Mouse (Mus musculus): ENCODE results near the gene Comt. TPM values are rescaled to one million over a fixed set of nuclear protein-coding genes. Genes with fewer than 3 reads are reported as not detected.

The Comt gene
- polyA plus RNA-seq, 1 experiment: 7.4 TPM

GRCm38 (mm10) chr16:18448104-18448503 is 21.5 kb upstream of the Comt start:
- TF ChIP-seq GATA1 (IDR thresholded peaks at IDR 0.05; ENCODE audit: low read length) (no peak), TAL1 (IDR thresholded peaks at IDR 0.05; ENCODE audit: low read length) (no peak)
- Histone ChIP-seq H3K9me3 (ENCODE audit: control insufficient read depth, low read length) (no peaks in the 10 kb centered on the region), H3K27me3 (ENCODE audit: control insufficient read depth) (no peaks in the 10 kb centered on the region), H3K4me1 (ENCODE audit: control insufficient read depth) (peaks cover 22% of the 10 kb centered on the region), H3K36me3 (ENCODE audit: control insufficient read depth) (peaks cover 100% of the 10 kb centered on the region), H3K4me3 (replicated peaks) (no peak overlapping the region)

GRCm38 (mm10) chr16:18447243-18447642 is 20.6 kb upstream of the Comt start:
- Histone ChIP-seq H3K36me3 (ENCODE audit: control insufficient read depth) (peaks cover 100% of the 10 kb centered on the region), H3K27me3 (ENCODE audit: control insufficient read depth) (no peaks in the 10 kb centered on the region), H3K4me3 (replicated peaks) (no peak overlapping the region), H3K4me1 (ENCODE audit: control insufficient read depth) (peaks cover 24% of the 10 kb centered on the region), H3K9me3 (ENCODE audit: control insufficient read depth, low read length) (no peaks in the 10 kb centered on the region)
- TF ChIP-seq TAL1 (IDR thresholded peaks at IDR 0.05; ENCODE audit: low read length) (no peak), GATA1 (IDR thresholded peaks at IDR 0.05; ENCODE audit: low read length) (no peak)

GRCm38 (mm10) chr16:18443385-18443841 is 16.8 kb upstream of the Comt start:
- no peaks in the 10 kb centered on the region for H3K9me3 ChIP-seq (ENCODE audit: control insufficient read depth, low read length)
- no peak overlapping the region for H3K4me3 ChIP-seq (replicated peaks)
- TF ChIP-seq TAL1 (IDR thresholded peaks at IDR 0.05; ENCODE audit: low read length) (no peak), GATA1 (IDR thresholded peaks at IDR 0.05; ENCODE audit: low read length) (no peak)
- no peaks in the 10 kb centered on the region for H3K27me3 ChIP-seq (ENCODE audit: control insufficient read depth)
- peaks cover 19% of the 10 kb centered on the region for H3K4me1 ChIP-seq (ENCODE audit: control insufficient read depth)
- H3K36me3 ChIP-seq (ENCODE audit: control insufficient read depth): peaks cover 97% of the 10 kb centered on the region

- no peak for TF ChIP-seq GATA1 (IDR thresholded peaks at IDR 0.05; ENCODE audit: low read length)
- TF ChIP-seq TAL1 (IDR thresholded peaks at IDR 0.05; ENCODE audit: low read length): no peak
- Histone ChIP-seq H3K27me3 (ENCODE audit: control insufficient read depth) (no peaks in the 10 kb centered on the region; the same call in 1 of the 2 replicates), H3K36me3 (ENCODE audit: control insufficient read depth) (peaks cover 96% of the 10 kb centered on the region), H3K9me3 (ENCODE audit: control insufficient read depth, low read length) (no peaks in the 10 kb centered on the region), H3K4me3 (replicated peaks) (no peak overlapping the region), H3K4me1 (ENCODE audit: control insufficient read depth) (peaks cover 46% of the 10 kb centered on the region)
These were observed 9.5 kb upstream of the Comt start for GRCm38 (mm10) chr16:18436128-18436527.

- H3K36me3 ChIP-seq (ENCODE audit: control insufficient read depth): peaks cover 98% of the 10 kb centered on the region
- no peaks in the 10 kb centered on the region for H3K9me3 ChIP-seq (ENCODE audit: control insufficient read depth, low read length)
- no peaks in the 10 kb centered on the region; the same call in 1 of the 2 replicates for H3K27me3 ChIP-seq (ENCODE audit: control insufficient read depth)
- no peak overlapping the region for H3K4me3 ChIP-seq (replicated peaks)
- H3K4me1 ChIP-seq (ENCODE audit: control insufficient read depth): peaks cover 61% of the 10 kb centered on the region
- TF ChIP-seq TAL1 (IDR thresholded peaks at IDR 0.05; ENCODE audit: low read length): no peak
- TF ChIP-seq GATA1 (IDR thresholded peaks at IDR 0.05; ENCODE audit: low read length): no peak
These were observed 6.8 kb upstream of the Comt start for GRCm38 (mm10) chr16:18433341-18433920.

- H3K27me3 ChIP-seq (ENCODE audit: control insufficient read depth): no peaks in the 10 kb centered on the region
- TF ChIP-seq TAL1 (IDR thresholded peaks at IDR 0.05; ENCODE audit: low read length) (no peak), GATA1 (IDR thresholded peaks at IDR 0.05; ENCODE audit: low read length) (no peak)
- no peaks in the 10 kb centered on the region for H3K9me3 ChIP-seq (ENCODE audit: control insufficient read depth, low read length)
- H3K4me3 ChIP-seq (replicated peaks): peak overlapping the region; percentile 89
- peaks cover 71% of the 10 kb centered on the region for H3K4me1 ChIP-seq (ENCODE audit: control insufficient read depth)
- H3K36me3 ChIP-seq (ENCODE audit: control insufficient read depth): peaks cover 82% of the 10 kb centered on the region
These were observed 4.1 kb upstream of the Comt start for GRCm38 (mm10) chr16:18430641-18431212.

GRCm38 (mm10) chr16:18429641-18430040 is 3.0 kb upstream of the Comt start:
- H3K9me3 ChIP-seq (ENCODE audit: control insufficient read depth, low read length): no peaks in the 10 kb centered on the region
- no peaks in the 10 kb centered on the region for H3K27me3 ChIP-seq (ENCODE audit: control insufficient read depth)
- TF ChIP-seq TAL1 (IDR thresholded peaks at IDR 0.05; ENCODE audit: low read length) (no peak), GATA1 (IDR thresholded peaks at IDR 0.05; ENCODE audit: low read length) (peak; percentile 48; the same call in 1 of the 2 replicates)
- peaks cover 73% of the 10 kb centered on the region for H3K4me1 ChIP-seq (ENCODE audit: control insufficient read depth)
- peaks cover 77% of the 10 kb centered on the region for H3K36me3 ChIP-seq (ENCODE audit: control insufficient read depth)
- peak overlapping the region; percentile 89 for H3K4me3 ChIP-seq (replicated peaks)

GRCm38 (mm10) chr16:18428516-18429042 is 1.9 kb upstream of the Comt start:
- Histone ChIP-seq H3K36me3 (ENCODE audit: control insufficient read depth) (peaks cover 77% of the 10 kb centered on the region), H3K9me3 (ENCODE audit: control insufficient read depth, low read length) (no peaks in the 10 kb centered on the region), H3K27me3 (ENCODE audit: control insufficient read depth) (no peaks in the 10 kb centered on the region), H3K4me3 (replicated peaks) (peak overlapping the region; percentile 89), H3K4me1 (ENCODE audit: control insufficient read depth) (peaks cover 78% of the 10 kb centered on the region)
- TF ChIP-seq GATA1 (IDR thresholded peaks at IDR 0.05; ENCODE audit: low read length): peak; percentile 90
- TF ChIP-seq TAL1 (IDR thresholded peaks at IDR 0.05; ENCODE audit: low read length): peak; percentile 73

- peak overlapping the region; percentile 89 for H3K4me3 ChIP-seq (replicated peaks)
- TF ChIP-seq TAL1 (IDR thresholded peaks at IDR 0.05; ENCODE audit: low read length) (no peak), GATA1 (IDR thresholded peaks at IDR 0.05; ENCODE audit: low read length) (no peak)
- H3K27me3 ChIP-seq (ENCODE audit: control insufficient read depth): no peaks in the 10 kb centered on the region
- peaks cover 77% of the 10 kb centered on the region for H3K36me3 ChIP-seq (ENCODE audit: control insufficient read depth)
- no peaks in the 10 kb centered on the region for H3K9me3 ChIP-seq (ENCODE audit: control insufficient read depth, low read length)
- peaks cover 79% of the 10 kb centered on the region for H3K4me1 ChIP-seq (ENCODE audit: control insufficient read depth)
These were observed 1.4 kb upstream of the Comt start for GRCm38 (mm10) chr16:18428011-18428515.
